Mouse (Mus musculus) hindbrain, embryonic 16.5 days (tissue): Measurements from ENCODE around the gene Dmbt1. TPM values are rescaled to one million over a fixed set of nuclear protein-coding genes. Genes with fewer than 3 reads are reported as not detected.
"Not testable (repeated sequence)": the region's sequence is repeated elsewhere in the genome, so short reads cannot be mapped to it uniquely, and the experiment has no call there.

ENCODE experiments used
- ATAC-seq: fragments of 200-750 bp; cut with Nextera tagmentation; 2 replicates; pipeline ENCODE4 v1.8.0; 2017; ENCODE audit warnings: moderate TSS enrichment, moderate library complexity
- H3K27ac ChIP-seq: fragments of 300-500 bp; sonication (generic); 2 replicates; pipeline ENCODE4 v1.5.1; 2014; ENCODE audit warnings: low read depth, mild to moderate bottlenecking, control low read depth, low read length, moderate library complexity
- H3K27me3 ChIP-seq: fragments of 300-500 bp; sonication (generic); replicated peaks from 2 replicates; pipeline ENCODE4 v1.6.1; 2014; ENCODE audit warnings: low read length; ENCODE audit not compliant: control insufficient read depth, insufficient read depth
- H3K36me3 ChIP-seq: fragments of 300-500 bp; sonication (generic); 2 replicates; pipeline ENCODE4 v1.6.1; 2014; ENCODE audit warnings: mild to moderate bottlenecking, low read length, moderate library complexity, mixed read lengths; ENCODE audit not compliant: control insufficient read depth, insufficient read depth
- H3K4me1 ChIP-seq: fragments of 300-500 bp; sonication (generic); 2 replicates; pipeline ENCODE4 v1.6.1; 2014; ENCODE audit warnings: low read depth, low read length; ENCODE audit not compliant: control insufficient read depth, insufficient read depth
- H3K4me2 ChIP-seq: fragments of 300-500 bp; sonication (generic); 2 replicates; pipeline ENCODE4 v1.6.1; 2014; ENCODE audit warnings: mild to moderate bottlenecking, low read length, control low read depth, moderate library complexity
- H3K4me3 ChIP-seq: fragments of 300-500 bp; sonication (generic); 2 replicates; pipeline ENCODE4 v1.5.1; 2014; ENCODE audit warnings: mild to moderate bottlenecking, low read length, control low read depth, moderate library complexity
- H3K9ac ChIP-seq: fragments of 300-500 bp; sonication (generic); 2 replicates; pipeline ENCODE4 v1.6.1; 2014; ENCODE audit warnings: low read depth, mild to moderate bottlenecking, control low read depth, low read length, moderate library complexity
- H3K9me3 ChIP-seq: fragments of 300-500 bp; sonication (generic); 2 replicates; pipeline ENCODE4 v1.6.1; 2014; ENCODE audit warnings: mild to moderate bottlenecking, low read length, moderate library complexity; ENCODE audit not compliant: control insufficient read depth
- WGBS: fragments of 180-500 bp; shearing (Covaris S2); extraction: QIAGEN DNeasy Blood & Tissue Kit; methylation state at CpG from one replicate; pipeline ENCODE4 v1.1.7; 2014; 5-methylcytosine and 5-hydroxymethylcytosine counted together
- polyA plus RNA-seq: library from polyadenylated mRNA; unstranded; fragments of >200 nt; fragmentation: Nextera tagmentation; extraction: Ambion mirVana; gene quantifications from 2 replicates; pipeline ENCODE4 v1.2.1, GENCODE M21; 2015

The Dmbt1 gene
- polyA plus RNA-seq, 1 experiment from 2014 or later, result not detected

- H3K27ac ChIP-seq, result no peak overlapping the region
- no peaks in the 10 kb centered on the region for H3K27me3 ChIP-seq
- H3K4me1 ChIP-seq, result no peaks in the 10 kb centered on the region
- no peak for ATAC-seq
- no peaks in the 10 kb centered on the region for H3K36me3 ChIP-seq
- H3K4me2 ChIP-seq, result no peak overlapping the region
- H3K4me3 ChIP-seq, result no peak overlapping the region
- WGBS, result 89% methylated on average over 2 of the region's 2 CpGs
- no peak overlapping the region for H3K9ac ChIP-seq
- no peaks in the 10 kb centered on the region for H3K9me3 ChIP-seq
These were observed 5.2 kb downstream of the Dmbt1 start for GRCm38 (mm10) chr7:131037083-131037482.

- H3K4me1 ChIP-seq, H3K36me3 ChIP-seq, H3K9me3 ChIP-seq, ATAC-seq, H3K4me2 ChIP-seq, H3K27ac ChIP-seq, H3K9ac ChIP-seq, H3K4me3 ChIP-seq, H3K27me3 ChIP-seq: not testable (repeated sequence)
- WGBS, result 83% methylated on average over 8 of the region's 8 CpGs
These were observed 8.9 kb downstream of the Dmbt1 start for GRCm38 (mm10) chr7:131040760-131041159.

- H3K4me2 ChIP-seq, result no peak overlapping the region
- no peak for ATAC-seq
- no peaks in the 10 kb centered on the region for H3K36me3 ChIP-seq
- no peaks in the 10 kb centered on the region for H3K9me3 ChIP-seq
- no peak overlapping the region for H3K27ac ChIP-seq
- no peaks in the 10 kb centered on the region for H3K4me1 ChIP-seq
- WGBS, result 76% methylated on average over 1 of the region's 1 CpGs
- no peaks in the 10 kb centered on the region for H3K27me3 ChIP-seq
- H3K9ac ChIP-seq, result no peak overlapping the region
- H3K4me3 ChIP-seq, result no peak overlapping the region
These were observed 10.8 kb downstream of the Dmbt1 start for GRCm38 (mm10) chr7:131042657-131043056.

DNA sequence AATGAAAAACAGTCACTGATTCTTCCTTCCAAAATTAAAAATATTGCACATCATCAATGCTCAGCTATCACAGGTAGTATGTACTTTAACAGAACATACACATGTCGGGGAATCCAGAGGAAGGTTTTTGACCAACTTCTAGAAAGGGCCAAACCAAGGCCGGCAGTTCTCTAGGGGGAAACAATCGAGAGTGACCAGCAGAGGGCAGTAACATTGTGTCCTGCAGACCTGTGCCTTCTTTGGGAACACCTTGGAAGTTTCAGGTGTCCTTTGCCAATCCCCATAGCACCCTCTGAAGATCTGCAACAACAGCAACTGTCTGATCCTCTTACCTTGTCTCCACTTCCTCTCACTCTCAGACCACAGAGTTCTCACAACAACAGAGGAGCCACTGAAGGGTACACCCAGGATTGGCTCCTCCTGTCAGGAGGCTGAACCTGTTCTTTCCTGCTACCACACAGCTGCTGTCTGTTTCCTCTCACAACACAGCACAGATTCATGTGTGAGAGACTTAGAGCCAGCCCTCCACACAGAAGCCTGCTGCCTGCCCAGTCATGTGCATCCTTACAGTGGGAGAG, 13.5 kb downstream of the Dmbt1 start:
- H3K4me1 ChIP-seq, H3K27ac ChIP-seq, H3K4me2 ChIP-seq, H3K27me3 ChIP-seq, H3K36me3 ChIP-seq, H3K9ac ChIP-seq, ATAC-seq, H3K9me3 ChIP-seq, H3K4me3 ChIP-seq: not testable (repeated sequence)
- 39% methylated on average over 3 of the region's 3 CpGs for WGBS

GRCm38 (mm10) chr7:131049829-131050228, 18.0 kb downstream of the Dmbt1 start:
- H3K4me2 ChIP-seq, H3K4me3 ChIP-seq, H3K9me3 ChIP-seq, H3K4me1 ChIP-seq, H3K27me3 ChIP-seq, ATAC-seq, H3K27ac ChIP-seq, H3K36me3 ChIP-seq, H3K9ac ChIP-seq: not testable (repeated sequence)
- WGBS, result 90% methylated on average over 8 of the region's 8 CpGs

- no peaks in the 10 kb centered on the region for H3K9me3 ChIP-seq
- no peaks in the 10 kb centered on the region for H3K36me3 ChIP-seq
- H3K27ac ChIP-seq, result no peak overlapping the region
- ATAC-seq, result no peak
- H3K27me3 ChIP-seq, result no peaks in the 10 kb centered on the region
- H3K4me1 ChIP-seq, result no peaks in the 10 kb centered on the region
- no peak overlapping the region for H3K4me2 ChIP-seq
- H3K9ac ChIP-seq, result no peak overlapping the region
- H3K4me3 ChIP-seq, result no peak overlapping the region
These were observed 23.0 kb downstream of the Dmbt1 start for GRCm38 (mm10) chr7:131054808-131055370.

GRCm38 (mm10) chr7:131057918-131058317, 26.1 kb downstream of the Dmbt1 start:
- ATAC-seq, H3K9ac ChIP-seq, H3K27me3 ChIP-seq, H3K4me1 ChIP-seq, H3K9me3 ChIP-seq, H3K27ac ChIP-seq, H3K36me3 ChIP-seq, H3K4me2 ChIP-seq, H3K4me3 ChIP-seq: not testable (repeated sequence)
- WGBS, result 82% methylated on average over 9 of the region's 9 CpGs

DNA sequence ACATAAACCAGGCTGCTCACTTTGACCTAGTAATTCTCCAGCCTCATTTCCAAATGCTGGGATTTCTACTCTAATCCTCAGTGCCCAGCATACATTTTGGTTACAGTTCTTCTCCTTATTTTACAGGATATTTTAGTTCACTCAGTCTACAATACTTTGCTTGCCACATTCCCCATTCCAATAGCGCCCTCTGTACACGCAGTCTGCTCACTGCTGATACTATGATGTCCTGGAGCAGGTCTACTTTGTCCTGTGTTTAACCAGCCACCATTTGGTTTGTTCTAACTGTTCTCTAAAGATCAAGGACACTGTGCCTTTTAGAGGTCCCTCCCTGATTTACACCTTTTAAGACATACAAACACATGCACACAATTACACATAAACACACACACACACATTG, 28.0 kb downstream of the Dmbt1 start:
- H3K4me3 ChIP-seq, H3K27ac ChIP-seq, ATAC-seq, H3K27me3 ChIP-seq, H3K36me3 ChIP-seq, H3K4me1 ChIP-seq, H3K9ac ChIP-seq, H3K4me2 ChIP-seq, H3K9me3 ChIP-seq: not testable (repeated sequence)
- 84% methylated on average over 2 of the region's 2 CpGs for WGBS

- no peaks in the 10 kb centered on the region for H3K4me1 ChIP-seq
- no peak overlapping the region for H3K4me2 ChIP-seq
- 83% methylated on average over 2 of the region's 2 CpGs for WGBS
- H3K27ac ChIP-seq, result no peak overlapping the region
- no peaks in the 10 kb centered on the region for H3K36me3 ChIP-seq
- H3K4me3 ChIP-seq, result no peak overlapping the region
- no peaks in the 10 kb centered on the region for H3K27me3 ChIP-seq
- ATAC-seq, result no peak
- no peak overlapping the region for H3K9ac ChIP-seq
- H3K9me3 ChIP-seq, result no peaks in the 10 kb centered on the region
These were observed 30.7 kb downstream of the Dmbt1 start for GRCm38 (mm10) chr7:131062541-131062940.

- H3K27me3 ChIP-seq, H3K9ac ChIP-seq, H3K4me2 ChIP-seq, H3K27ac ChIP-seq, ATAC-seq, H3K4me3 ChIP-seq, H3K9me3 ChIP-seq, H3K4me1 ChIP-seq, H3K36me3 ChIP-seq: not testable (repeated sequence)
- WGBS, result 7% methylated on average over 1 of the region's 1 CpGs
These were observed 36.3 kb downstream of the Dmbt1 start for GRCm38 (mm10) chr7:131068191-131068590.
